Mouse (Mus musculus) mouse embryonic stem cell (cell line): ENCODE data around the gene Tmem192.
"Not testable (repeated sequence)": the region's sequence is repeated elsewhere in the genome, so short reads cannot be mapped to it uniquely, and the experiment has no call there.

Source experiments
- in situ Hi-C, 2 experiments: fragments of 300-500 bp; cut with MboI; formaldehyde crosslinking; loops; 1 replicate in 1 of 2; 3 replicates in 1 of 2; pipeline ENCODE4 v1.14.3; 2019 to 2020; ENCODE audit warnings: low sequenced_read_pairs in 2 of 2, low pct_unique_long_range_greater_than_20kb in 1 of 2, mixed read lengths in 1 of 2; ENCODE audit not compliant: unreplicated experiment in 1 of 2

Gene Tmem192

DNA sequence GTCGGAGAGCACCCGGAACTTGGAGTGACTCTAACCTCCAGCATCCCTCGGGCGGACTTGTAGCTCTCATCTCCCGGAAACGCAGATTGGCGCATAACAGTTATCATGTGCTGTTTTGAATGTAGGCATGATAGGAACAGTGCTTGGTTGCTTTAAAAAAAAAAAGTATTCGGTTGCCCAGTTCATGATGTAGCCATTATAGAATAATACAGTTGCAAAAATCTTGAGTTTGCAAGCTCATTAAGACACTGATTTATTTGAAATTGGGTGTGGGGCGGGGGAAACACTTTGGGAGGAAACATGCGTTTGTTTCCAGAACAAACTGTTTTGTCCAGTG is 681 bp downstream of the Tmem192 start:
- in situ Hi-C loops = loop anchor here (10.0 to 25.0 kb wide), 4 partner anchors 63 to 335 kb away; partner anchors contain the start of gene Cpe (in 1 of the 2)

DNA sequence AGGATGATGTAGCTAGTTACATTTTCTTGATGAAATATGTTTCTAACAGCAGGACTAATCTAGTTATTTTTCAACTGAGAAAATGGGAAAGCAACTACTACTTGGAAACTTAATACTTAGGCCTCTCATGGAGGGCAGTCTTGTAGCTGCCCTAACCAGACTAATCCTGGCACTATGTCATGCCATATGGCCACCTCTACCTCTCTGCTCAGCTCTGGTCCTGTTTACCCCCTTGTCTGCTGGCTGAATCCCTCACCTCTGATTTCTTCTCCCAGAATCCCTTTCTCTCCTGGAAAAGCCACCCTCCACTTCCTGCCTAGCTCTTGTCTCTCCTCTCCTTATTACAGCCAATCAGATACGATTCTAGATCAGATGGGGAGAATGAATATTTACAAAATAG is 1.4 kb downstream of the Tmem192 start:
- in situ Hi-C loops = loop anchor here (10.0 to 25.0 kb wide), 4 partner anchors 64 to 336 kb away; partner anchors contain the start of gene Cpe (in 1 of the 2)

DNA sequence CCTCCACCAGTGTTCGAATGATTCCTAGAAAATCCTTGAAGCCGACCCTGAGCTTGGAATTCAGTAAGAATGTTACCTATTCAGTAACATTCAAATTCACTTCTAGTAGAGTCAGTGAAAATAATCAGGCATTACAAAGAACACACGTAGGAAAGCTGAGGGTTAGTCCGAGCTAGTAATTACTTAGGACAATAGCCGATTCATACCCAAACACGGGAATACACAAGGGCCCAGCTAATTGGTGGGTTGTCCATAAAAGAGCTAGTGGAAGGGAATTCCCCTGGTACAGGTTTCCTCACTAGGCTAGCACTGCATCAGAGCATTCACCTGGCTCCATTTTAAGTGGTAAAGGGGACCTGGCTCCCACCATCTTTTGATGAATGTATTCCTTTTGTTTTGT is 5.1 kb downstream of the Tmem192 start:
- in situ Hi-C loops = no loop called here

DNA sequence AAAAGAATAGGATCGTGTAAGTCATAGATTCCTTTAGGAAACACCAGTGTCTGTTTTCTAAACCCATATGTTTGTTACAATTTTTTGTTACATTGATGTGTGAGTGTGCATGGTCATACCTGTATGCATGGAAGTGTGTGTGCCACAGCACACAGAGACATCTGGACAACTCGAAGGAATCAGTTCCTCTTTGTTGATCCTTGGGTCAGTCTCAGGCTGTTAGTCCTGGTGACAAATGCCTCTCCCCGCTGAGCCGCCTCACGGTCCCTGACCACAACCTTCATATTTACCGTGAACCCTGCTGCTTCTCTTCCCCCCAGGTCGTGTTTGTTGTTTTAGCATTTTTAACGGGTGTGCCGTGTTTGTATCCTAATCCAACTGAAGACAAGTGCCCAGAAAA is 12.0 kb downstream of the Tmem192 start:
- in situ Hi-C loops = no loop called here

DNA sequence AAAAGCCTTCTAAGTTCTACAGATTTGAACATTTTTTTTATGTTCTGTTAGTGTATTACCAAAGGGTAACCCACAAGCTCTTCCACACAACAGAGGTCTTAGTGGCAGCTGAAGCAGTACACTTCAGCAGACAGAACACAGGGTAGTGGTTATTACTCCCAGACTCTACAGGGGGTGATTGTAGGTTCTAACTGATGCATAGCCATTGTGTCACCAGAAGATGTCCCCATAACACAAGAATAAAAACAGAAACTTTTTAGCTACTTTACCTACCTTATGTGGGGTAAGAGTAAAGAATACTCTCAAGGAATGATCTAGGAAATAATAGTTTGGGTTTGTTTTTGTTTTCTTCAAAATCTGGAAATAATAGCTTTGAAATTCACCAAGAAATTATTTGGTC is 15.9 kb downstream of the Tmem192 start:
- in situ Hi-C loops = no loop called here

DNA sequence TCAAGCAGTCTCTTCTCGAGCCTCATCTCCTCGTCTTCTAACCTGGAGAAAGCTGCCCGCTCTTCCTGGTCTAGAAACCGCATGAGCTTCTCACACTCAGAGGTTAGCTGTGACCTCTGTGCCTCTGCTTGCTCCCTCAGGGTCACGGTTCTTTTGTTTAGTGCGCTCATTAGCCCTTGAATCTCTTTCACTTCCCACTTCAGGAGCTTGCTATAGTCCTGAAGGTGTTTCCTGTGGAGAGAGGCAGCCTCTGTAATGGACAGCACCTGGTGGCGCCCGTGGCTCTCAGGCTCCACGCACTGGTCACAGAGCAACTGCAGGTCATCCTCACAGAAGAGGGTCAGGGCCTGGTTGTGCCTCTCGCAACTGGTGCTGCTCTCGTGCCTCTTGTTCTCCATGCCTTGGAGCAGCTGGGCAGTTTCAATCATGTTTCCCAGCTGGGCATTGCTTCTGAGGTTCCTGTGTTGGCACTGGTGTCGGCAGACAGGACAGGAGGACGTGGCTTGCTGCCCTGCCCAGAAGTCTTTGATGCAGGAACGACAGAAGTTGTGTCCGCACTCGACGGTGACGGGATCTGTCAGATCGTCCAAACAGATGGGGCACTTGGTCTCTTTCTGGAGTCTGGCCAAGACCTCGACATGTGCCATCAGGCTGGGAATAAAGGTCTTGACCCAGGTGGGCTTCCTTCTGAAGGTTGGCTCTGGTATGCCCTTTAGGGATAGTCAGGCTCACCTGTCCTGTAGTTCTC is 36.3 kb downstream of the Tmem192 start:
- in situ Hi-C loops = no loop called here

GRCm38 (mm10) chr8:64987731-64988130 is 40.7 kb downstream of the Tmem192 start, which contains the start of gene Trim75:
Gene Trim75, minus strand, starts transcription at chr8:64987831.
- in situ Hi-C loops = no loop called here

GRCm38 (mm10) chr8:64998806-64999365 is 51.9 kb downstream of the Tmem192 start:
- in situ Hi-C loops = no loop called here

GRCm38 (mm10) chr8:65007616-65008015 is 60.6 kb downstream of the Tmem192 start:
- in situ Hi-C loops = not testable (repeated sequence)

GRCm38 (mm10) chr8:65018423-65018822 is 71.4 kb downstream of the Tmem192 start, which contains the start of the genes Trim61 and Trim60:
Gene Trim61, minus strand, starts transcription at chr8:65018523.
Gene Trim60, minus strand, starts transcription at chr8:65018584.
- in situ Hi-C loops = no loop called here
